ENCODE assay signal across 9 mouse cellular contexts in the genomic region with DNA sequence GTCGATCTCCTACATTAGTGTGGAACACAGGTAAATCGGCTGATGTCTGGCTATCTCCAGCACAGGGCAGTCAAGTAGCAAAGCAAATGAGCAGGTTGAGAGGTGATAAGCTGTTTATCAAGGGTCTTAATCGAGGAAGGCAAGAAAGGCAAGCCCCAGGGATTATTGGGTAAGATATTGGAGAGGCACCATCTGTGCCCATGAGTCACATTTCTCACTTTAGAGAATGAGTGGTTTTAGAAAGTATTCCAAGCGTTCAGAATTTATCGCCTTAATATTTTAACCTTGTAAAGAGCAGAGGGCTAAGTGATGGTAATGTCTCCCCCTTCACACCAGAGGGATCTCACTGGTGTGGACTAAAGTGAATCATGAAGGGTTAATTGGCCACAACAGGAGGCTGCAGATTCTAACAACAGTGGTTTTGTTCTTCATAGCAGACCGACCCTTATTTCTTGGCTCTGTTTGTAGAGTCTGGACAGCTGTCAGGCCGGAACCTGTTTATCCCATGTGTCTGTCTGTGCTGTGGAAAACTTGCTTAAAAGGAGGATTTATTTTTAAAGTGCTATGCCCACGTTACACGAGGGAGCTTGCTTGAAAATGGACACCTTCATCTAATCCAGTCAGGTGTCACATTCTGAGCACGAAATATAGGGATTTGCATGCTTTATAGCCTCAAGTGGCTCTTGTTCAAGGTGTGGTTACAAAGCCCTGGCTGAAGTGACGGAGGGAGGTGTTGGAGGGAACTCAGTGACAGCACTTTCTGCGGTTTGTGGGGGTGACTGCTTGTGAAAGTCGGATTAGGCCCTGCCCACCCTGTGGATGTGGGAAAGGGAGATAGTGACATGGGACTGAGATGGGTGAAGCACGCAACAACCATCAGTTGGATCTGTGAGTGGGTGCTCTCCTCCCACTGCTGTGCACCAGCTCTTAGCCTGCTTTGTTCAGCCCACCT. TPM values are rescaled to one million over a fixed set of nuclear protein-coding genes. Genes with fewer than 3 reads are reported as not detected.
DNase-seq lines count a peak whose midpoint lies in the region; ATAC-seq and TF ChIP-seq lines count a peak whose summit lies in the region.
"Had no signal": no experiment of that assay in that cellular context is flagged by ENCODE, and none has a peak within 500 bp of the region (broad histone marks: within the 10 kb centered on the region; RNA-seq: fewer than 3 reads in every experiment).

No protein-coding gene starts in this region.

- no peak overlapping the region; the same call in 1 of the 2 replicates for H3K9ac ChIP-seq in forebrain, embryonic 13.5 days
- H3K9ac ChIP-seq in forebrain, embryonic 12.5 days = no peak overlapping the region
- peak overlapping the region; percentile 54 for H3K9ac ChIP-seq in liver, embryonic 15.5 days
- no peak overlapping the region for H3K9ac ChIP-seq in stomach, postnatal 0 days (ENCODE audit: low read length)
- H3K9ac ChIP-seq: neural tube, embryonic 12.5 days had no signal

- H3K4me3 ChIP-seq in forebrain, embryonic 13.5 days = no peak overlapping the region
- H3K4me3 ChIP-seq in forebrain, embryonic 12.5 days (replicated peaks) = no peak overlapping the region
- peak overlapping the region; percentile 40 for H3K4me3 ChIP-seq in liver, embryonic 15.5 days (replicated peaks)
- no peak overlapping the region for H3K4me3 ChIP-seq in stomach, postnatal 0 days (ENCODE audit: low read depth, low read length)
- H3K4me3 ChIP-seq: neural tube, embryonic 12.5 days had no signal

- H3K27me3 ChIP-seq in forebrain, embryonic 13.5 days = no peaks in the 10 kb centered on the region
- no peaks in the 10 kb centered on the region for H3K27me3 ChIP-seq in forebrain, embryonic 12.5 days
- no peaks in the 10 kb centered on the region for H3K27me3 ChIP-seq in liver, embryonic 15.5 days
- no peaks in the 10 kb centered on the region for H3K27me3 ChIP-seq in stomach, postnatal 0 days (ENCODE audit: control insufficient read depth, insufficient read depth, low read length)
- H3K27me3 ChIP-seq: neural tube, embryonic 12.5 days had no signal

- TF ChIP-seq CTCF in stomach, postnatal 0 days (IDR thresholded peaks at IDR 0.05; ENCODE audit: low read depth) = no peak

- ATAC-seq in forebrain, embryonic 13.5 days = peak; percentile 75
- no peak for ATAC-seq in forebrain, embryonic 12.5 days (ENCODE audit: low FRiP score)
- ATAC-seq in liver, embryonic 15.5 days (ENCODE audit: insufficient read depth) = peak; percentile 90
- peak; percentile 15; the same call in 1 of the 2 replicates for ATAC-seq in stomach, postnatal 0 days (ENCODE audit: low FRiP score, low TSS enrichment)
- ATAC-seq in activated CD4-positive, CD25-positive, alpha-beta regulatory T cell, adult 4 months = no peak

- no peaks in the 10 kb centered on the region for H3K9me3 ChIP-seq in forebrain, embryonic 13.5 days (replicated peaks)
- no peaks in the 10 kb centered on the region for H3K9me3 ChIP-seq in forebrain, embryonic 12.5 days
- no peaks in the 10 kb centered on the region for H3K9me3 ChIP-seq in liver, embryonic 15.5 days (replicated peaks)
- no peaks in the 10 kb centered on the region for H3K9me3 ChIP-seq in stomach, postnatal 0 days (ENCODE audit: control insufficient read depth, low read length)
- H3K9me3 ChIP-seq: neural tube, embryonic 12.5 days had no signal

- no peak for TF ChIP-seq EP300 in stomach, postnatal 0 days (optimal IDR thresholded peaks at IDR 0.05)

- peak overlapping the region; percentile 69 for H3K27ac ChIP-seq in forebrain, embryonic 13.5 days
- H3K27ac ChIP-seq in forebrain, embryonic 12.5 days = no peak overlapping the region
- peak overlapping the region; percentile 99 for H3K27ac ChIP-seq in liver, embryonic 15.5 days (replicated peaks)
- no peak overlapping the region for H3K27ac ChIP-seq in stomach, postnatal 0 days (replicated peaks)
- H3K27ac ChIP-seq: neural tube, embryonic 12.5 days had no signal

- H3K4me1 ChIP-seq in forebrain, embryonic 13.5 days = peaks cover 20% of the 10 kb centered on the region
- H3K4me1 ChIP-seq in forebrain, embryonic 12.5 days = peaks cover 12% of the 10 kb centered on the region
- H3K4me1 ChIP-seq in liver, embryonic 15.5 days (replicated peaks) = peaks cover 95% of the 10 kb centered on the region
- no peaks in the 10 kb centered on the region for H3K4me1 ChIP-seq in stomach, postnatal 0 days (replicated peaks; ENCODE audit: control insufficient read depth, insufficient read depth)

- 50% methylated on average over 14 of the region's 14 CpGs for WGBS in forebrain, embryonic 13.5 days
- 59% methylated on average over 14 of the region's 14 CpGs for WGBS in forebrain, embryonic 12.5 days
- WGBS in liver, embryonic 15.5 days (ENCODE audit: insufficient replicate concordance) = 28% methylated on average over 14 of the region's 14 CpGs
- WGBS in stomach, postnatal 0 days = 47% methylated on average over 14 of the region's 14 CpGs

- peak overlapping the region; percentile 27; the same call in 1 of the 2 replicates for H3K4me2 ChIP-seq in forebrain, embryonic 13.5 days
- H3K4me2 ChIP-seq in forebrain, embryonic 12.5 days = no peak overlapping the region
- H3K4me2 ChIP-seq in liver, embryonic 15.5 days = peak overlapping the region; percentile 75
- H3K4me2 ChIP-seq in stomach, postnatal 0 days (replicated peaks; ENCODE audit: low read depth) = no peak overlapping the region
- H3K4me2 ChIP-seq: neural tube, embryonic 12.5 days had no signal

- no peaks in the 10 kb centered on the region for H3K36me3 ChIP-seq in forebrain, embryonic 13.5 days (ENCODE audit: poor library complexity, severe bottlenecking)
- no peaks in the 10 kb centered on the region for H3K36me3 ChIP-seq in forebrain, embryonic 12.5 days (replicated peaks)
- peaks cover 55% of the 10 kb centered on the region for H3K36me3 ChIP-seq in liver, embryonic 15.5 days (replicated peaks)
- no peaks in the 10 kb centered on the region for H3K36me3 ChIP-seq in stomach, postnatal 0 days (ENCODE audit: control insufficient read depth, insufficient read depth, low read length)
- H3K36me3 ChIP-seq: neural tube, embryonic 12.5 days had no signal

- peak; percentile 63 for DNase-seq in spleen, adult 12 weeks (ENCODE audit: low spot score)
- no peak for DNase-seq in spleen, adult 18-20 months
- DNase-seq in stomach, postnatal 0 days (ENCODE audit: low spot score) = no peak
- DNase-seq in kidney, postnatal 4 days = no peak

RNA-seq across cellular contexts. Expression of gene St3gal5, which starts 11.8 kb away (rescaled TPM):
- polyA plus RNA-seq in forebrain, embryonic 13.5 days (2015; fragmentation: Nextera tagmentation; extraction: Ambion mirVana) = 35.6 and 36.4 TPM in 2 replicates
- 34.1 and 37.1 TPM in 2 replicates for polyA plus RNA-seq in forebrain, embryonic 12.5 days (2016; fragmentation: Nextera tagmentation; extraction: Ambion mirVana)
- polyA plus RNA-seq in liver, embryonic 15.5 days (2015; fragmentation: Nextera tagmentation; extraction: Ambion mirVana) = 185 and 213 TPM in 2 replicates
- 13.4 and 14.2 TPM in 2 replicates for polyA plus RNA-seq in stomach, postnatal 0 days (2015; fragmentation: Nextera tagmentation; extraction: Ambion mirVana)
- polyA plus RNA-seq in activated CD4-positive, CD25-positive, alpha-beta regulatory T cell, adult 4 months (2017; shearing (Covaris generic)) = 1 to 10 TPM; 1.0 to 1.2 TPM

Comparison
In these comparisons a context has a peak if more than half of its experiments do, and no peak if none do; other contexts are left out.
1. ATAC-seq: peak in forebrain, embryonic 13.5 days (single experiment), liver, embryonic 15.5 days (single experiment) and stomach, postnatal 0 days (single experiment); none in forebrain, embryonic 12.5 days (single experiment) and activated CD4-positive, CD25-positive, alpha-beta regulatory T cell, adult 4 months (single experiment).
2. H3K27ac ChIP-seq: peak in forebrain, embryonic 13.5 days (single experiment) and liver, embryonic 15.5 days (single experiment); none in forebrain, embryonic 12.5 days (single experiment) and stomach, postnatal 0 days (single experiment).
3. H3K4me2 ChIP-seq: peak in forebrain, embryonic 13.5 days (single experiment) and liver, embryonic 15.5 days (single experiment); none in forebrain, embryonic 12.5 days (single experiment) and stomach, postnatal 0 days (single experiment).